Mouse (Mus musculus): Measurements from ENCODE around the gene Pnkd. TPM values are rescaled to one million over a fixed set of nuclear protein-coding genes. Genes with fewer than 3 reads are reported as not detected.
"Not testable (repeated sequence)": the region's sequence is repeated elsewhere in the genome, so short reads cannot be mapped to it uniquely, and the experiment has no call there.

Gene Pnkd
- polyA plus RNA-seq, 1 experiment from 2014 or later: 108 TPM

DNA sequence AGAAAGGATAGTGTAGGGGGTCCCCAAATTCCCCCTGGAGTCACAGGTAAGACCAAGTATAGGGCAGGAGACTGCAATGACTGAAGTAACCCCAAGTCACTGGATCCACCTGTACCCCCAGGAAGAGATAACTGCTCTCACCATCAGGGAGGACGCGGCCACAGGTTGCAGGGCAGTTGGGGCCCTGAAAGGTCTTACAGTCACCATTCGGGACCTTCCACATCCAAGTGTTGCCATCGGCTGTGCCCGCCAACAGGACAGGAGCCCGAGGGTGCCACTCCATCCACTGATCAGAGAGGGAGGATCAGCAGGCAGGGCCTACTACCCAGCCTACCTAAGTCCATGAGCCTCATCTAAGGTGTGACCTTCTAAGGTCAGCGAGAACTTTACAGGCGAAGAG is 2.8 kb upstream of the Pnkd start:
- H3K27me3 ChIP-seq (replicated peaks; ENCODE audit: low read depth, poor library complexity, severe bottlenecking): no peaks in the 10 kb centered on the region
- 95% methylated on average over 8 of the region's 8 CpGs for WGBS
- no peak overlapping the region for H3K4me3 ChIP-seq
- H3K36me3 ChIP-seq (replicated peaks): peaks cover 53% of the 10 kb centered on the region
- no peak overlapping the region for H3K27ac ChIP-seq (replicated peaks)
- peaks cover 48% of the 10 kb centered on the region for H3K4me1 ChIP-seq
- no peaks in the 10 kb centered on the region for H3K9me3 ChIP-seq
- DNase-seq (ENCODE audit: low spot score): no peak

GRCm38 (mm10) chr1:74282896-74283625 is 1.7 kb upstream of the Pnkd start:
- no peaks in the 10 kb centered on the region for H3K27me3 ChIP-seq (replicated peaks; ENCODE audit: low read depth, poor library complexity, severe bottlenecking)
- no peaks in the 10 kb centered on the region for H3K9me3 ChIP-seq

DNA sequence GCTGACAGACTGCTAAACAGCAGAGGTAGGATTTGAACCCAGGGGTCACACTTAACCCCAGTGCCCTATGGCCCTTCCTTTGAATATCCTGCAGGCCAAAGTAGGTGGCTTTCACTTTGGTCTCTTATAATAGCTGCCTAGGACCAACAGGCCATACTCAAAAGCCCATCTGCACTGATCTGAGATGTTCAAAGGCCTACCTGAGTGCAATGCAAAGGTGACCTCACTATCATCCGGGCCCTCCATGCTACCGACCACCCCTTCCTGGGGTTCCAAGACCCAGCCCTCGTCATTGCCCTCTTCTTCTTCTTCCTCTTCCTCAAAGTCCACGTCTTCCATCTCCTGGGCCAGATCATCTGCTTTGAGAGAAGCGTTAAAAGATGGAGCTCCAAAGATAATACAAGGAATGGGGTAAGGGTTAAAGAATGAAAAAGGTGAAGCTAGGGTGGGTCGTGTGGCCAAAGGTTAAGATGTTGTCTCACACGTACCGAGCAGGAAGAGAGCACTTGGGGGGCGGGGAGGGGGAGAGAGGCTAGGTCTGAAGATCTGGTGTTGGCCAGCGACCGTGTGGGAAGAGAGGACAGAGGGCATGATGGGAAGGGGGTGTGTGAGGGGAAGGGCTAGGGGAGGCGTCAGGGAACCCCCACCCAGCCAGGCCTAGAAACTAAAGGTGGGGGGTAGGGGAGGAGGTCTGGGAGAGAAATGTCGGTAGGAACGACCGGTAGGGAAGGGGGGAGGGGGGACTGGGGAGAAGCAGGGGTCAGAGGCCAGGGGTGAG is 855 bp upstream of the Pnkd start:
- WGBS: 12% methylated on average over 15 of the region's 15 CpGs
- Histone ChIP-seq H3K4me1 (peaks cover 36% of the 10 kb centered on the region), H3K4me3 (peak overlapping the region; percentile 84), H3K36me3 (replicated peaks) (peaks cover 60% of the 10 kb centered on the region), H3K27me3 (replicated peaks; ENCODE audit: low read depth, poor library complexity, severe bottlenecking) (no peaks in the 10 kb centered on the region), H3K9me3 (no peaks in the 10 kb centered on the region), H3K27ac (replicated peaks) (peak overlapping the region; percentile 86)
- DNase-seq (ENCODE audit: low spot score): peak; percentile 68

More at GRCm38 (mm10) chr1:74282896-74283625, 1.7 kb upstream of the Pnkd start:
- no peak overlapping the region for H3K4me3 ChIP-seq
- H3K36me3 ChIP-seq (replicated peaks): peaks cover 58% of the 10 kb centered on the region
- no peak for DNase-seq (ENCODE audit: low spot score)
- peaks cover 36% of the 10 kb centered on the region for H3K4me1 ChIP-seq
- no peak overlapping the region for H3K27ac ChIP-seq (replicated peaks)
- WGBS: 89% methylated on average over 10 of the region's 10 CpGs

GRCm38 (mm10) chr1:74285212-74286010 is 681 bp downstream of the Pnkd start:
- Histone ChIP-seq H3K27ac (replicated peaks) (peak overlapping the region; percentile 86), H3K36me3 (replicated peaks) (peaks cover 60% of the 10 kb centered on the region), H3K4me1 (peaks cover 36% of the 10 kb centered on the region), H3K27me3 (replicated peaks; ENCODE audit: low read depth, poor library complexity, severe bottlenecking) (no peaks in the 10 kb centered on the region), H3K9me3 (no peaks in the 10 kb centered on the region), H3K4me3 (peak overlapping the region; percentile 84)
- no peak for DNase-seq (ENCODE audit: low spot score)
- 3% methylated on average over 23 of the region's 23 CpGs for WGBS

DNA sequence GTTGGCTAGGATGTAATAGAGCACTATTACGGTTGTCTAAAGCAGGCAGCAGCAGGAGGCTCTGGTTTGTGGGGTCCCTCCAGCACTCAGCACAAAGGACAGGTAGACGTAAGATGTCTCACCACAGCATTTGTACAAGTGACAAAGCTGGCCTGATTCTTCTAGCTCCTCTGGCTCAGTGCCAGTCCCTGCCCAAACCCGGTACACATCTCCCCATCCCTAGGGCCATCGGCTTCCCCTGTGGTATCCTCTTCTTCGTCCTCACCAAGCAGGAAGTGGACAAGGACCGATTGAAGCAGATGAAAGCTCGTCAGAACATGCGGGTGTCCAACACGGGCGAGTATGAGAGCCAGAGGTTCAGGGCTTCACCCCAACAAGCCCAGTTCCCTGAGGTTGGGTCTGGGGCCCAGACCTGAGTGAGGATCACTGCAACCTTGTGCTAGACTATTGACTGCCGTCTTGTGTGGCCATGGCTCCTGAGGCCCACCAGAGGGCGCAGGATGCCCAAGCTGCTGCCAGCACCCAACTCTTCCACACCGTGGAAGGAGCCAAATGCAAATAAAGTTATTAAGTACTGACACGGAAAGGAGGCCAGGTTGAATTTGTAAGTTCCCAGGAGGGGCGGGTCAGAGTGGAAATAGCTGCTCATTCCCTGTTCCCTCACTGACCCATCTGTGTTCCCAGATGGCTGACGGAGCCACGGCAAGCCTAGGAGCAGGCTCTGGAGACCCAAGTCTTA is 2.3 kb downstream of the Pnkd start:
- H3K4me3 ChIP-seq; DNase-seq (ENCODE audit: low spot score); H3K27ac ChIP-seq (replicated peaks); H3K27me3 ChIP-seq (replicated peaks; ENCODE audit: low read depth, poor library complexity, severe bottlenecking); H3K9me3 ChIP-seq: not testable (repeated sequence)
- WGBS: 57% methylated on average over 16 of the region's 17 CpGs
- Histone ChIP-seq H3K4me1 (peaks cover 30% of the 10 kb centered on the region), H3K36me3 (replicated peaks) (peaks cover 59% of the 10 kb centered on the region)

DNA sequence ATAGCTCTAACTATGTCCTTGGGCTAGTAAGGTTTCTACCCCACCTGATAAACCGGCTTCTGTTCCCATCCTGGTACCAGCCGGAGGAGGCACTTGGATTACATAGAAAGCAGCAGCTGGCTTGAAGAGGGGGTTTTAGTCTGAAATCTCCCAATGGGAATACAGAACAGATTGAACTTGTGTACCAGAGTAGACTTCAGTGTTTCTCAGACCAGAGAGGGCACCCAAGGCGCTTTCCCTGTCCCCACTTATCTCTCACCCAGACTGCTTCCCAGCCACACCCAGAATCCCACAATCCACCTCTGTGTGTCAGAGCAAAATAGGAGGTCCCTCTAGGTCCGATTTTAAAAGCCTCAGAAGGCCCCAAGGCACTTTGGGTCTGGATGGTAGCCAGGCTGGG is 3.6 kb downstream of the Pnkd start:
- Histone ChIP-seq H3K9me3 (no peaks in the 10 kb centered on the region), H3K4me1 (peaks cover 21% of the 10 kb centered on the region), H3K27ac (replicated peaks) (no peak overlapping the region), H3K27me3 (replicated peaks; ENCODE audit: low read depth, poor library complexity, severe bottlenecking) (no peaks in the 10 kb centered on the region), H3K4me3 (no peak overlapping the region), H3K36me3 (replicated peaks) (peaks cover 59% of the 10 kb centered on the region)
- 81% methylated on average over 4 of the region's 4 CpGs for WGBS
- DNase-seq (ENCODE audit: low spot score): no peak

GRCm38 (mm10) chr1:74289248-74289647 is 4.5 kb downstream of the Pnkd start:
- 87% methylated on average over 9 of the region's 9 CpGs for WGBS
- no peaks in the 10 kb centered on the region for H3K27me3 ChIP-seq (replicated peaks; ENCODE audit: low read depth, poor library complexity, severe bottlenecking)
- no peak for DNase-seq (ENCODE audit: low spot score)
- H3K4me3 ChIP-seq: no peak overlapping the region
- H3K27ac ChIP-seq (replicated peaks): no peak overlapping the region
- no peaks in the 10 kb centered on the region for H3K9me3 ChIP-seq
- peaks cover 18% of the 10 kb centered on the region for H3K4me1 ChIP-seq
- peaks cover 68% of the 10 kb centered on the region for H3K36me3 ChIP-seq (replicated peaks)

- no peaks in the 10 kb centered on the region for H3K9me3 ChIP-seq
- DNase-seq (ENCODE audit: low spot score): no peak
- peaks cover 70% of the 10 kb centered on the region for H3K36me3 ChIP-seq (replicated peaks)
- H3K4me1 ChIP-seq: peaks cover 20% of the 10 kb centered on the region
- WGBS: 94% methylated on average over 2 of the region's 2 CpGs
- no peak overlapping the region for H3K4me3 ChIP-seq
- H3K27ac ChIP-seq (replicated peaks): no peak overlapping the region
- H3K27me3 ChIP-seq (replicated peaks; ENCODE audit: low read depth, poor library complexity, severe bottlenecking): no peaks in the 10 kb centered on the region
Observed at GRCm38 (mm10) chr1:74289740-74290139, 5.0 kb downstream of the Pnkd start.

DNA sequence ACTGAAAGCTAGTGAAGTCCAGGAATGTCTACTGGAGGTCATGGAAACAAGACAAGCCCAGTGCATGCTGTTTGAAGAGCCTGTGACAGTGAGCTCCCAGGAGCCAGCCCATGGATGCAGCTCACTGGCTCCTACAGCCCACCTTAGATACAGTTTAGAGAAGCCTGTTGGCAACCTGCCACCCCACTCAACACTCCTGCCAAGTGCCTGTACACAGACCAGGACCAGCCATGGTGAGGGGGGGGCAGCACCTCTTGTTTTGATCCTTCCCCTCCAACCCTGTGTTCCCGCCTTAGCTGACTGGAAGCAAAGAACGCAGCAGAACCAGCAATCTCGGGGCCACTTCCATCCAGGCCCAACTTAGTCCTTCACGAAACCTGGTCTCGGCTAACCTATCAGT is 5.4 kb downstream of the Pnkd start:
- peaks cover 70% of the 10 kb centered on the region for H3K36me3 ChIP-seq (replicated peaks)
- no peaks in the 10 kb centered on the region for H3K27me3 ChIP-seq (replicated peaks; ENCODE audit: low read depth, poor library complexity, severe bottlenecking)
- H3K27ac ChIP-seq (replicated peaks): no peak overlapping the region
- peaks cover 24% of the 10 kb centered on the region for H3K4me1 ChIP-seq
- DNase-seq (ENCODE audit: low spot score): no peak
- WGBS: 93% methylated on average over 5 of the region's 5 CpGs
- H3K4me3 ChIP-seq: no peak overlapping the region
- H3K9me3 ChIP-seq: no peaks in the 10 kb centered on the region

GRCm38 (mm10) chr1:74292331-74293020 is 7.7 kb downstream of the Pnkd start:
- WGBS: 85% methylated on average over 11 of the region's 11 CpGs
- no peak for DNase-seq (ENCODE audit: low spot score)
- peaks cover 78% of the 10 kb centered on the region for H3K36me3 ChIP-seq (replicated peaks)
- no peak overlapping the region for H3K27ac ChIP-seq (replicated peaks)
- H3K27me3 ChIP-seq (replicated peaks; ENCODE audit: low read depth, poor library complexity, severe bottlenecking): no peaks in the 10 kb centered on the region
- peaks cover 32% of the 10 kb centered on the region for H3K4me1 ChIP-seq
- no peak overlapping the region for H3K4me3 ChIP-seq
- no peaks in the 10 kb centered on the region for H3K9me3 ChIP-seq

- Histone ChIP-seq H3K9me3 (no peaks in the 10 kb centered on the region), H3K27ac (replicated peaks) (no peak overlapping the region), H3K27me3 (replicated peaks; ENCODE audit: low read depth, poor library complexity, severe bottlenecking) (no peaks in the 10 kb centered on the region), H3K36me3 (replicated peaks) (peaks cover 73% of the 10 kb centered on the region), H3K4me1 (peaks cover 36% of the 10 kb centered on the region), H3K4me3 (no peak overlapping the region)
- WGBS: 86% methylated on average over 8 of the region's 8 CpGs
- no peak for DNase-seq (ENCODE audit: low spot score)
Observed at GRCm38 (mm10) chr1:74293306-74293960, 8.7 kb downstream of the Pnkd start.
